Mouse (Mus musculus) layer of hippocampus, adult 18-20 months (tissue): Measurements from ENCODE around the gene M1ap. TPM values are rescaled to one million over a fixed set of nuclear protein-coding genes. Genes with fewer than 3 reads are reported as not detected.

ENCODE experiments used
- DNase-seq, 2 experiments: peaks; one replicate each; pipeline ENCODE4 v3.0.0; 2022; ENCODE audit warnings: low spot score in 2 of 2
- long read RNA-seq: library from polyadenylated mRNA; stranded (forward); transcript quantifications from one replicate; pipeline ENCODE4 v2.0.0, GENCODE M21; 2021
- total RNA-seq, 2 experiments: library from RNA; stranded (reverse); gene quantifications; 2 replicates each; pipeline ENCODE4 v1.2.3; 2021

Gene M1ap
- not detected for total RNA-seq
- long read RNA-seq, partial matches to known transcripts: 0 of 2 reads
- long read RNA-seq, other reads (novel, unspliced or antisense): 2 of 2 reads

GRCm38 (mm10) chr6:82946651-82947050, at the start of gene M1ap:
TSS of gene M1ap (plus strand) at chr6:82946902.
- no peak for DNase-seq

- no peak for DNase-seq
Measured at GRCm38 (mm10) chr6:82897311-82897710, 49.4 kb upstream of the M1ap start.

- DNase-seq: no peak
Measured at GRCm38 (mm10) chr6:82898227-82898626, 48.5 kb upstream of the M1ap start.

- no peak for DNase-seq
Measured at GRCm38 (mm10) chr6:82898745-82899144, 48.0 kb upstream of the M1ap start.

DNA sequence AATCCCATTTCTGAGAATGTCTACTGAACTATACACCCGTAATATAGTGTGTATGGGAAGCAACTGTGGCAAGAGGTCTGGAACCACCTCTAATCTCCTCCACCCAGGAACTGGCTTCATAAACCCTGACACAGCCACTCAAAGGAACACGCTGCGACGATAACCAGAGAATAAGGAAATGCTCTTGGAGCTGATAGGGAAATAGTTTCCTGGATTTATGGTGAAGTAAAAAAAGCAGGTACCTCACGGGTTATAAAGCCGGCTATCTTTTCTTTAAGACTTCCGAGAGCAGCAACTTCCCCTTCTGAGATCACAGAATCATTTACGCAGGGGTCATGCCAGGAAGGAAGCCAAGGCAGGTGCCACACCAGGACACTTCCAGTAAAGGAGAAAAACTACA, 44.1 kb upstream of the M1ap start:
- DNase-seq: no peak

GRCm38 (mm10) chr6:82906985-82907384, 39.7 kb upstream of the M1ap start:
- no peak for DNase-seq

- DNase-seq: peak in 1 of 2 experiments; percentile 42
Measured at GRCm38 (mm10) chr6:82908034-82908433, 38.7 kb upstream of the M1ap start.

DNA sequence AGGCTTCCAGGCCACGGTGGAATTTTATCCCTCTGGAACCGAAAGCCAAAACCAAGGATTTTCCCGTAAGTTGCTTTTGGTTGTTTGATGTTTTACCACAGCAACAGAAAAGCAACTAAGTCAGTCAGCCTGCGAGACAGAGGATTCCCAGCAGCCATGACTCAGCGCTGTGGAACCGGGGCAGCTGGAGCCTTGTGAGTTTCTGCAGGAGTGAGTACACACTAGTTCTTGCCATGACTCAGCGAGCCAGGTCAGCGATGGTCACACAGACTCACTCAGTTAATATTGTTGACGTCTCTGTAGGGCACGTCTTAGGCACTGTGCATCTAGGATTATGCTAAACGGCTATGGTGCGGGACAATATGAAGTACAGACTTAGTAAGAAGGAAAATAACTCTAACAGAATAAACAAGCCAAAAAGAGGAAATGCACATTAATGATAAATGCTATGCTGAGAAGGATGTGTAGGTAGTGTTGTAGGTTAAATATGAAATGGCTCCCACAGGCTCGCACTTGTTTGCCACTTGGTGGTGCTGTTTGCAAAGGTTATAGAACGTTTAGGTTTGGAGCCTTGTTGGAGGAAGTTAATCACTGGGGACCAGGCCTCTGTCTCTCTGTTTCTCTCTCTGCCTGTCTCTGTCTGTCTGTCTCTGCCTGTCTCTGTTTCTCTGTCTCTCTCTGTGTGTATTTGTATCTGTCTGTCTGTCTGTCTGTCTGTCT, 37.4 kb upstream of the M1ap start:
- peak; percentile 39 to 56 for DNase-seq

DNA sequence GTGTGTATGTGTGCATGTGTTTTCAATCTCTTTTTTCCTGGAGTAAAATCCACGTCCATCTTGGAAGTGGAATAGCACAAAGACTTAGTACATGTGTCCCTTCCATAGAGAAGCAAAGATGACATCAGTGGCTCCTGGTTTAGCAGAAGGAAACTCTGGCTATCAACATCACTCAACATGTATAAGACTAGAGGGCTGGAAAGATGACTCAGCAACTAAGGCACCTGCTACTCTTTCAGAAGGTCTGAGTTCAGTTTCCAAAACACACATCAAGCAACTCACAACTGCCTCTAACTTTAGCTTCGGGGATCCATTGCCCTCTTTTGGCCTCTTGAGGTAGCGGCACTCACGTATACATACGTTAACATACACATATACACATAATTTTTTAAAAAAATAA, 35.4 kb upstream of the M1ap start:
- DNase-seq: no peak

DNA sequence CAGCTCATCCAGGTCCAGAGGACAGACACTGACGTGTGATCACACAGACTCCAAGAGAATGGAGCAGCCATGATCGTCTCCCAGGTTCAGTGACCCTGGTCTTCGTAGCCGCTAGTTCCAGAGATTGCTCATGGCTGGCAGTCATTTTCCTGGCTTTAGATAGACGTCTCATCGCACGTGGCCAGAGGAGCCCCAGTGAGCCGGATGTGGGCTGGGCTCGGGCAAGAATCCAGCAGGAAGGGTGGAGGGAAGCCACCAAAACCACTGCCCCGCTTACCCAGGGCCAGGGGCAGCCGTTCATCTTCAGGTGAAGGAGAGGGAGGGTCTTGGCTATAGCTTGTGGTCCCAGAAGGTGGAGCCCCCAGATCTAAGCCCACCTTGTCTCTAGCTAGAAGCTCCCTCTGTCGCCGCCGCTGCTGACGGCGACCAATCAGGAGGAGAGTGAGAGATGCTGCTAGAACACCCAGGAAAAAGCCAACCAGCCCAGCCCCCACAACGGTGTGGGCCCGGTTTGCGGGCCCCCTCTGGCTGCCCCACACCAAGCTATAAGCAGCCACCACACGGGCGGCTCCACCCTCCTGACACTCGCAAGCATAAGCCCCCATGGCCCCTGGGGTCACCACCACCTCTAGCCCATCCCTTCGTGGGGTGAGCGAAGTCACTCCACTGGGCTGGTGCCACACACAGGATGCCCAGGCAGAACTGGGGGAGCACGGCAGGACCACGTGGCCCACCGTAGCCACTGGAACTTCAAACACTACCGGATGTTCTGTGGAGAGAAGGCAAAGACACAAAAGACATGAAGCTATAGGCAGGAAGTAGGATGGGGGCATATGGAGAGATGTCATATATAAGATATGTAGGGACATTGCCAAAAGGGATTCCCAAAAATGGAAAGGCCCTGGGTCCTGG, 33.1 kb upstream of the M1ap start:
- no peak for DNase-seq

DNA sequence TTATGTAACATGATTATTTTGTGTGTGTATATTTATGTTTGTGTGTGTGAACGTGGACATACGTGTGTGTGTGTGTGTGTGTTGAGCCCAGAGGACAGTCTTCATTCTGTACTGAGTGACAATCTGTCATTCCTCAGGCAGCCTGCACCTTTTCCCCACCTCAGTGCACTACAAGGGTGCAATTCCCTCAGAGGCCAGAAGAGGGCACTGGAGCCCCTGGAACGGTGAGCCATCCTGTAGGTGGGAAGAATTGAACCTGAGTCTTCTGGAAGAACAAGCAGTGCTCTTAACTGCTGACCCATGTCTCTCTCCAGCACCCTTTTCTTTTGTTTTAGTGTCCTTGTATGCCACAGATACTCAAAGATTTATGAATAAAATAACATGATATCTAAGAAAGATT, 30.8 kb upstream of the M1ap start:
- DNase-seq: peak; percentile 30 to 65

GRCm38 (mm10) chr6:82916459-82916858, 30.2 kb upstream of the M1ap start:
- no peak for DNase-seq

- peak; percentile 86 to 93 for DNase-seq
Measured at GRCm38 (mm10) chr6:82917076-82917777, 29.5 kb upstream of the M1ap start.

- peak; percentile 23 to 60 for DNase-seq
Measured at GRCm38 (mm10) chr6:82917778-82918129, 28.9 kb upstream of the M1ap start.

DNA sequence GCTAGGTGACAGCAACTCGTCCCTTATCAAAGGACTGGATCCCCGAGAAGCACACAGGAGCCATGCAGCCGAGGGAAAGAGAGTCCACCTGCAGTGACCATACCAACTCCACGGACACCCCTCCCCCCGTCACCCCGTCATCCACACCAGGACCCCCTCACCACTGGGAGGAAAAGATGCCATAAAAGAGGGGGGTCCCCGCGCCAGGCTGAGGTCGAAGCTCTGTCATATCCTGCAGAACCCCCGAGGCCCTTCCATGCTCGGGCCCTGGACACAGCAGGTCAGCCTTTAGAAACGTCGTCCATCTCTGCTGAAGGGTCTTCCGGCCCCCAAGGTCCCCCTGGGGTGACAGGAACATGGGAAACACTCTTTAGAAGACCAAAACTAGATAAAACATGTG, 28.3 kb upstream of the M1ap start:
- DNase-seq: no peak

GRCm38 (mm10) chr6:82919520-82919919, 27.2 kb upstream of the M1ap start:
- no peak for DNase-seq

- no peak for DNase-seq
Measured at GRCm38 (mm10) chr6:82921426-82922224, 25.1 kb upstream of the M1ap start.

DNA sequence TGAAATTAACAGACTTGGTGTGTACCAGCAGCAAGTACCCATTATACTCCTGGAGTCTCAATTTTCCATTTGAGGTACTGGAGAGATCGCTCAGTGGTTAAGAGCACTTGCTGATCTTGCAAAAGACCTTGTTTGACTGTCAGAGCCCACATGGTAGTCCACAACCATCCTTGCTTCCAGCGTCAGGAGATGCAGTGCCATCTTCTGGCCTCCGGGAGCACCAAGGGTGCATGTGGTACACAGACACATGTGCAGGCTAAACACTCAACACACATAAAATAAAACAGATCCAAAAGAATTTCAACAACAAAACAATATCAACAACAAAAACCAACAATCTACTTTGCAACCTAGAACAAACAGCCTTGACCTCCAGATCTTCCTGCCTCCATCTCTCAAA, 21.7 kb upstream of the M1ap start:
- no peak for DNase-seq

DNA sequence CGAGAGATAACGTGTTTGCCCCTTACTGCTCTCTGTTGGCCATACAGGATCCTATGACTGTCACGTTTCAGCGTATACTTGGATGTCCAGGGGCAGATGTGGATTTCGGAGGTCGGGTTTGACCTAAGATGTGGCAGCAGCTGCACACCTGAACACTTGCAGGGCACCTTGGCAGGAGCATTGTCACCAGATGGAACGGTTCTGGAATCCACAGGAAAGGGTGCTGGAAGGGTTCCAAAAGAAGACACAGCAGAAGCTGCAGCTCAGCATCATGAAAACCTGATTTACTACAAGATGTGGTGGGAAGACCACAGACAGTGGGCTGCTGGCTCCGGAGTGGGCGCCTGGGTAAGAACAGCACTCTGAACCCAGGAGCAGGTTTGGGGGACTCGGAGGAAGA, 20.6 kb upstream of the M1ap start:
- DNase-seq: no peak

- DNase-seq: peak in 1 of 2 experiments; percentile 55
Measured at GRCm38 (mm10) chr6:82926528-82926927, 20.2 kb upstream of the M1ap start.

- no peak for DNase-seq
Measured at GRCm38 (mm10) chr6:82927617-82928016, 19.1 kb upstream of the M1ap start.
